8 mouse cellular contexts compared by ENCODE assay signal in genomic region chr2:119741581-119742411, GRCm38 (mm10). TPM values are rescaled to one million over a fixed set of nuclear protein-coding genes. Genes with fewer than 3 reads are reported as not detected.
DNase-seq lines count a peak whose midpoint lies in the region; ATAC-seq lines count a peak whose summit lies in the region.

TSS of gene Itpka (plus strand) at chr2:119742337.

- H3K4me2 ChIP-seq in intestine, embryonic 15.5 days (replicated peaks), result peak within 1 kb of the TSS; percentile 100
- peak within 1 kb of the TSS; percentile 99 for H3K4me2 ChIP-seq in limb, embryonic 12.5 days
- H3K4me2 ChIP-seq in midbrain, embryonic 12.5 days (replicated peaks), result peak within 1 kb of the TSS; percentile 98

- peak within 1 kb of the TSS; percentile 77 for H3K4me3 ChIP-seq in erythroblast, embryonic 14.5 days (replicated peaks)
- peak within 1 kb of the TSS; percentile 74 for H3K4me3 ChIP-seq in intestine, embryonic 15.5 days (replicated peaks)
- peak within 1 kb of the TSS; percentile 71 for H3K4me3 ChIP-seq in limb, embryonic 12.5 days (replicated peaks)
- H3K4me3 ChIP-seq in midbrain, embryonic 12.5 days, result peak within 1 kb of the TSS; percentile 66

- H3K9ac ChIP-seq in intestine, embryonic 15.5 days, result peak within 1 kb of the TSS; percentile 64
- H3K9ac ChIP-seq in limb, embryonic 12.5 days (replicated peaks), result peak within 1 kb of the TSS; percentile 67
- peak within 1 kb of the TSS; percentile 59 for H3K9ac ChIP-seq in midbrain, embryonic 12.5 days (replicated peaks)

- no peaks in the 10 kb centered on the region for H3K36me3 ChIP-seq in erythroblast, embryonic 14.5 days (ENCODE audit: control insufficient read depth)
- no peaks in the 10 kb centered on the region for H3K36me3 ChIP-seq in intestine, embryonic 15.5 days
- H3K36me3 ChIP-seq in limb, embryonic 12.5 days, result no peaks in the 10 kb centered on the region
- H3K36me3 ChIP-seq in midbrain, embryonic 12.5 days, result no peaks in the 10 kb centered on the region

- ATAC-seq in erythroblast, adult 5-6 weeks (replicated peaks; ENCODE audit: low FRiP score, poor library complexity, severe bottlenecking), result no peak
- ATAC-seq in intestine, embryonic 15.5 days, result peak; percentile 74
- peak; percentile 73 for ATAC-seq in limb, embryonic 12.5 days (ENCODE audit: insufficient number of reproducible peaks, insufficient read depth, low FRiP score, low TSS enrichment, low read depth)
- ATAC-seq in midbrain, embryonic 12.5 days (ENCODE audit: low FRiP score, low read depth), result peak; percentile 81

- peaks cover 41% of the 10 kb centered on the region for H3K4me1 ChIP-seq in erythroblast, embryonic 14.5 days (ENCODE audit: control insufficient read depth)
- peaks cover 24% of the 10 kb centered on the region for H3K4me1 ChIP-seq in intestine, embryonic 15.5 days (replicated peaks)
- H3K4me1 ChIP-seq in limb, embryonic 12.5 days (replicated peaks), result peaks cover 37% of the 10 kb centered on the region
- H3K4me1 ChIP-seq in midbrain, embryonic 12.5 days, result peaks cover 41% of the 10 kb centered on the region

- peaks cover 84% of the 10 kb centered on the region for H3K27me3 ChIP-seq in erythroblast, embryonic 14.5 days (ENCODE audit: control insufficient read depth)
- H3K27me3 ChIP-seq in intestine, embryonic 15.5 days (replicated peaks), result peaks cover 18% of the 10 kb centered on the region
- peaks cover 71% of the 10 kb centered on the region for H3K27me3 ChIP-seq in limb, embryonic 12.5 days
- peaks cover 88% of the 10 kb centered on the region for H3K27me3 ChIP-seq in midbrain, embryonic 12.5 days

- intact Hi-C loops in gastrocnemius, postnatal 14 days (cut with DNase I; ENCODE audit: low total_unique reads), result no loop called here

- DNase-seq in brain, adult 2 months (ENCODE audit: low read depth, low spot score), result peak; percentile 52
- peak; percentile 46 for DNase-seq in gastrocnemius, postnatal 14 days
- DNase-seq in spleen, postnatal 10 days (ENCODE audit: low spot score in 2 of 2), result peak; percentile 59 to 71

- no peaks in the 10 kb centered on the region; the same call in 1 of the 2 replicates for H3K9me3 ChIP-seq in erythroblast, embryonic 14.5 days (ENCODE audit: control insufficient read depth, low read length)
- no peaks in the 10 kb centered on the region for H3K9me3 ChIP-seq in intestine, embryonic 15.5 days
- no peaks in the 10 kb centered on the region for H3K9me3 ChIP-seq in limb, embryonic 12.5 days
- no peaks in the 10 kb centered on the region for H3K9me3 ChIP-seq in midbrain, embryonic 12.5 days

- under 1% methylated on average over 49 of the region's 53 CpGs for WGBS in intestine, embryonic 15.5 days
- under 1% methylated on average over 45 of the region's 53 CpGs for WGBS in limb, embryonic 12.5 days
- WGBS in midbrain, embryonic 12.5 days, result under 1% methylated on average over 45 of the region's 53 CpGs

- H3K27ac ChIP-seq in intestine, embryonic 15.5 days, result peak within 1 kb of the TSS; percentile 88
- H3K27ac ChIP-seq in limb, embryonic 12.5 days, result peak within 1 kb of the TSS; percentile 78
- peak within 1 kb of the TSS; percentile 31 for H3K27ac ChIP-seq in midbrain, embryonic 12.5 days (replicated peaks)

RNA-seq across cellular contexts. Expression of gene Itpka, which starts in this region (rescaled TPM):
- 0.05 and 0.06 TPM in 2 replicates for polyA plus RNA-seq in erythroblast, embryonic 14.5 days (2012)
- total RNA-seq in erythroblast, adult 5-6 weeks (2015; ENCODE audit: low replicate concordance), result not detected in 2 replicates
- not detected in 2 replicates for total RNA-seq in erythroblast, adult 5-6 weeks (2017; ENCODE audit: low replicate concordance)
- under 1 TPM in 1 of 2 experiments, not detected in 1; 0.20 TPM for total RNA-seq in gastrocnemius, postnatal 14 days (2021)
- 9.5 and 9.7 TPM in 2 replicates for polyA plus RNA-seq in intestine, embryonic 15.5 days (2015; fragmentation: Nextera tagmentation; extraction: Ambion mirVana)
- 0.60 and 0.76 TPM in 2 replicates for polyA plus RNA-seq in limb, embryonic 12.5 days (2016; fragmentation: Nextera tagmentation; extraction: Ambion mirVana)
- polyA plus RNA-seq in midbrain, embryonic 12.5 days (2016; fragmentation: Nextera tagmentation; extraction: Ambion mirVana), result 0.77 and 0.97 TPM in 2 replicates

Comparison
In these comparisons a context has a peak if more than half of its experiments do, and no peak if none do; other contexts are left out.
1. Peak in DNase-seq in gastrocnemius, postnatal 14 days; RNA of the gene not detected or under 1 TPM.
2. Peak in ATAC-seq, H3K4me3 ChIP-seq, H3K27ac ChIP-seq, H3K9ac ChIP-seq and H3K4me2 ChIP-seq in limb, embryonic 12.5 days; RNA of the gene not detected or under 1 TPM.
3. Peak in ATAC-seq, H3K4me3 ChIP-seq, H3K27ac ChIP-seq, H3K9ac ChIP-seq and H3K4me2 ChIP-seq in midbrain, embryonic 12.5 days; RNA of the gene not detected or under 1 TPM.
4. H3K27ac ChIP-seq: peak in every context shown above with its lines; median percentile 88 in intestine, embryonic 15.5 days; 78 in limb, embryonic 12.5 days; 31 in midbrain, embryonic 12.5 days.